Mouse (Mus musculus): ENCODE results near the gene Omt2b.

The Omt2b gene

DNA sequence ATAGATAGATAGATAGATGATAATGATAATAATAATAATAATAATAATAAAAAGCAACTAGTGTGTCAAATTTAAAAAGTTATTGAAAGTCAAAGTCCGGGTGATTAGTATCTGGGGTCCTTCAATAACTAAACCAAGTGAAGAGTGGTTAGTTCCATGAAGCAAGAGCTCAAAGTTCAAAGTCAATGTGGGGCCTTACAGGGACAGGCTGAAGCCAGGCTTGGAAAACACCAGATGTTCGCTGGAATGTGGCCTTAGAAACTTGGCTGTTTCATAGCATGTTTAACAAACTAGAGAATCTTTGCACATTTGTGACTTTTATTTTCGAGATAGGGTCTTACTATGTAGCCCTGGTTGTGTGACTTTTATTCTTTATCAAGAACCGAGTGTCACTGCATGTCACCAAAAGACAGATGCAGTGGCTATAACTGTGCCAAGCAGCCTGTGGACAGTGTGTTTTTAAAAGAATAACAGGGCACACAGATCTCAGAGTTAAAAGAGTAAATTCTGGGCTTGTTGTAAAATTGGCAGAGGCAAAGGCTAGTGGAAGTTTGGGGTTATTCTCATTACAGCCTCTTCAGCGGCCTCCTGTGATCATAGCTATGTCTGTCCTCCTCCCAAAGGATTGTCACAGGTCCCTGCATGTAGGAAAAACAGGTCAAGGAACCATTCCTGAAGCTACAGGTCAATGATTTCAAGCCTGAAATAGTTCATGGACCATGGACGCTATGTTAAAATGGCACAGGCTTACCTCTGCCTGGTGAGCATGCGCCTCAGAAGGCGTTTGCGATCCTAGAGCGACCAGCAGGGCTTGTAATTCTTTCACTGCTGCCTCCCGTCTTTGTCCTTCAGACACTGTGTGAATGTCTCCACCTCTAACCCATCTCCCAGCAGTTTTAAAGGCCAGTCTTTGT is 27.5 kb downstream of the Omt2b start:
- WGBS = 86% methylated on average over 11 of the region's 11 CpGs

DNA sequence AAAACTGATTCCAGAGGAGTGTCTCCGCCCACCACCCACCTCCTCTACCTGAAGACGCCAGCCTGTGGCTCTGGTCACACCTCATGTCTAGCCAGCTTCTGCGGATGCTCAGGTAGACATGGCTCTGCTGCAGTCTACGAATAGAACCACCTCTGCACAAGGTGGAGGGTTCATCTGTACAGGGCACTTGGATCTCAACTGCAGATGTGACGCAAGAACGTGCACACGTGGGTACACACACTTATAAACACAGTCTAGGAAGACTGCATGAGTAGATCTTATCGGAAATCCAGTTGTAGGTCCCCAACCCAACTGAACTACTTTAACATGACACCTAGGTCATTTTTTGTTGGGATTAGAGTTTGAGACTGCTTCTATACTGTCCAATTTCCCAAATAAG is 28.2 kb downstream of the Omt2b start, which contains the start of gene Gsta2:
TSS of gene Gsta2 (minus strand) at position 178 of the 400 bp plus-strand sequence.
- 88% methylated on average over 8 of the region's 8 CpGs for WGBS

DNA sequence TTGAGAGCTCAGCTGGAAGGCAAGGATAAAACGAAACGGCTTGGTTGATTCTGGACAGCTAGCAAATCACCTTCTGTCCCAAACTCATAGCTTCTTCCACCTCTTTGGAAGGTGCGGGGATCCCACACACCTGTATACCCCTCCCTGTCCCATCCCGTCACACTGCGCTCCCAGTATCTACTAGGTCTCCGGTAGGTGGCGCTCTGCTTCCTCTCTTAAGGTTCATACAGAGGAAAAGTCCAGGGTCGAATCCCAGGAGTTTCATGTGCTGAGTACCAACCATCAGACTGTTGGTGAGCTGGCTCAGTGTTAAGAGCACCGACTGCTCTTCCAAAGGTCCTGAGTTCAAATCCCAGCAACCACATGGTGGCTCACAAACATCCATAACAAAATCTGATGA is 30.7 kb downstream of the Omt2b start:
- WGBS = 20% methylated on average over 9 of the region's 9 CpGs

DNA sequence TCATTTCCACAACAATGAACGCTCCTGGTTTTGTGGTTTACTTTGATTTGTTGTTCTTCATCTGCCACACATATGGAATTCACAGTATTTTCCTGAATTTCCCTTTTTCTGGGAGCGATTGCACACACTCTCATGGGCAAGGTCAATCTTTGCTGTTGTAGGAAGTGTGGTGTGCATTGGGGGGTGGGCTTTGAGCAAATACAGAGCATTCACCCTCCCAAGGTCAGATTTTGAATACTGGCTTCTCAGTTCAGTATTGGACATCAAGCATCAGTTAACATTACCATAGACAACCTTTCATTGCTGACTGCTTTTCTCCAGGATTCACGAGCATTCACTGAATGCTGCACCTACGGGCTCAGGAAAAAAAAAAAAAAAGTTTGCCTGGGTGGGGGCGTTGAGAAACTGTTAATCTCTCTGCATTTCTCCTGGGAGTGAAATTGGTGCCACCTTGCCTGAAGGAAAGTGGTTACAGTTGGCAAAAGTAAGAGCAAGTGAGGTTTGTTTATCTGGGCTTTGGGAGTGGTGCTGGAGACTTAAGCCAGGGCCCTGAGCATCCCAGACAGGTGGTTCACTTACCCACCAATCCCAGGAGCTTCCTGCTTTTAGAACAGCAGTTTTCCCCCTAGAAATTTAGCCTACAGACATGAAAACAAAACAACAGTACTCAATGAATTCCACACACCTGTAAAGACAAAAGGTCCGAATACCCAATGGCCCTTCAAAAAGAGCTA is 32.5 kb downstream of the Omt2b start:
- WGBS = 85% methylated on average over 6 of the region's 6 CpGs

DNA sequence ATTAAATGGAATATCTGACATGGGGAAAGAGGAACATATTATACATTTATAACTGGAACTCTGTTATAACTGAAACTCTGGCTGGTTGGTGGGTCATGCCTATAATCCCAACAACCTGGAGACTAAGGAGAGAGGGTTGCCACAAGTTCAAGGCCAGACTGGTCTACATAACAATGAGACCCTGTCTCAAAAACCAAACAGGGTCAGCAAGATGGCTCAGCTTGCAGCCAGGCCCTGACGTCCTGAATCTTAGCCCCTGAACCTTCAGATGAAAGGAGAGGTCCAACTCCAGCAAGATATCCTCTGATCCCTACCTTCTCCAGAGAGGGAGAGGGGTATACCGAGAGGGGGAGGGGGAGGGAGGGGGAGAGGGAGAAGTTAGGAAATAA is 33.1 kb downstream of the Omt2b start:
- WGBS = 58% methylated on average over 2 of the region's 2 CpGs

- 53% methylated on average over 6 of the region's 6 CpGs for WGBS
Measured at GRCm38 (mm10) chr9:78363374-78363773, 36.0 kb downstream of the Omt2b start.

DNA sequence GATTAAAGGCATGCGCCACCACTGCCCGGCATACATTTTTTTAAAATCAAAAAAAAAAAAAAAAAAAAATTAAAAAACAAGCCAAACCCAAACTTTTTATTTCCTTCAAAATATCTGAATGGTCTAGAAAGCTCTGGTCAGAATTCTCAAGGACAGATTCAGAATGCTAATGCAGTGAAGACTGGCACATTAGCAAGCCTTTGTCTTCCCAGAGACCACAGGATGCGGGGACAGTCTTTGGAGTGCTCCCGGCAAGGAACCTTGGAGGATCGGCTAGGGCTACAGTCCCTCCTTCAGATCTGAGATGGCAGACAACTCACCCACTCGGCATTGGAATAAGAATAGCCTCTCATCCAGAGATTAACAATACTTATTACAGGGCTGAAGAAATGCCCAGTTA is 37.3 kb downstream of the Omt2b start:
- WGBS = 93% methylated on average over 6 of the region's 6 CpGs

DNA sequence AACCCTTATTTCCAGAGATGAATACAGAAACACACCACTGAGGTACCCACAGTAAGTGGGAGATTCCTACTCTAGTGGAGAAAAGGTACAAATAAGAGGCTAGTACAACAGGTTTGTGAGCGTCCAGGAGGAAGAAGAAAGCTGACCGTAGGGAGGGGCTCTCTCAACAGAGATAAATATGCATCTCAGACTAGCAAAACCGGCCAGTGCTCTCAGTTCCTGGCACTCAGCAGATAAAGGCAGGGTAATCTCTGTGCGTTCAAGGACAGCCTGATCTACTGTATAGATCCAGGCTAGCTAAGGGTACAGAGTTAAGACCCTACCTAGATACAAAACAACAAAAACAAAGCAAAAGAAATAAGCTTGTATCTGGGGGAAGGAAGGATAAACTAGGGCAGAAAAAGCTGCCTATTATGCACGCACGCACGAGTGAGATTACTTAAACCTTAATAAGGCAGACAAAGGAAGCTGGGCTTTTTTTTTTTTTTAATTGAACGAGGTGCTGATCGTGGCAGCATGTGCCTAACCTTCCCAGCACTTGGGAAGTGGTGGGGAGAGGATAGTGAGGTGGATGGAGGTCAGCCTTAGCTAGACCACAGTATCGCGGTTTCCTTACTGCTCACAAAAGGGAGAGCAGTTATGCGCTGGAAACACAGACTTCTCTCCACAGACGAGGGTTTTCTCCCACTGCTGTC is 38.6 kb downstream of the Omt2b start:
- 75% methylated on average over 13 of the region's 13 CpGs for WGBS

DNA sequence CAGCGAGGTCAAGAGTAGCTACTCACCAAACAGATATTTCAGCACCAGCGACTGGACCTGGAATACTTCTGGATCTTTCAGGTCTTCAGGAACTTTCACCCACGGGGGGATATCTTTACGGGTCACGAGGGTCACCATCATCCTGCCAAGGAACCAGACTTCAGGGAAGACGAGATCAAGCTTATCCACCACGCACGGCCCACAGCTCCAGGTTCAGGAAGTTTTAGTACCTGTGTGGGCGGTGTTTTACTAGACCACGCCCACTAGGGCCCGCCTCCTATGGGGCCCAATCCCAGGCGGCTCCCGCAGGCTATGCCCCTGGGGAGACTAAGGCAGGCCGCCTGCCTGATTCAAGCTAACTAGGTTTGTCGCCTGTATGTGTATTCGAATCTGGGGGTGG is 40.6 kb downstream of the Omt2b start, which contains the start of gene Dppa5a:
TSS of gene Dppa5a (minus strand) at position 219 of the 400 bp plus-strand sequence.
- WGBS = 93% methylated on average over 16 of the region's 16 CpGs

GRCm38 (mm10) chr9:78368671-78369293 is 41.4 kb downstream of the Omt2b start:
- WGBS = 72% methylated on average over 3 of the region's 3 CpGs

GRCm38 (mm10) chr9:78369349-78369748 is 42.0 kb downstream of the Omt2b start:
- WGBS = 98% methylated on average over 2 of the region's 2 CpGs

DNA sequence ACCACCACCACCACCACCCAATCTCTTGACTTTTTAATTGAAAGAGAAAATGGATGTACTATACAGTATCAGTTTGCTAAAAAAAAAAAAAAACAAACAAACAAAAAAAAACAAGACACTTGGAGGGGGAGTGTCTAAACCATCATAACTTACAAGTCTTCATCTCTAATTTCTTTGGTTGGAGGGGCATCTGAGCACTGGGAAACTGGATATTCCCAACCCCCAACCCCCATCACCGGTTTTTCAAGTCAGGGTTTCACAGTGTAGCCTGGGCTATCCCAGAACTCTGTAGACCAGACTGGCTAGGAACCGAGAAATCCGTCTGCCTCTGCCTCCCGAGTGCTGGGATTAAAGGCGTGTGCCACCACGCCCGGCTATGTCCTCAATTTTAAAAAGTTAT is 42.4 kb downstream of the Omt2b start:
- 95% methylated on average over 7 of the region's 7 CpGs for WGBS

DNA sequence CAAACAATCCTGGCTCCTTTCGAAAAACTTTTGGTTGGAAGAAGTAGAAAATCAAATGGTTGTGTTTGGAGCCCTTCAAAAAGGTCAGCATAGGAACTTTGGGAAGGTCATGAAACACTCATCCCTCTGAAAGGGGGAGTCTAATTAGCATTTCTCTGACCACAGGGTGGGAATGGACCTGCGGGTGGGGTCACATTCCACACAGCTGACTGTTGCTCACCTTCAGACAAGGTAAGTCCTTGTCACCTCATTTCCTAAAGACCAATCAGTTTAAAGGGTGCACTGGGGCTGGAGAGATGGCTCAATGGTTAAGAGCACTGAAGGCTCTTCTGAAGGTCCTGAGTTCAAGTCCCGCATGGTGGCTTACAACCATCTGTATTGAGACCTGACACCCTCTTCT is 44.1 kb downstream of the Omt2b start:
- 94% methylated on average over 3 of the region's 3 CpGs for WGBS

DNA sequence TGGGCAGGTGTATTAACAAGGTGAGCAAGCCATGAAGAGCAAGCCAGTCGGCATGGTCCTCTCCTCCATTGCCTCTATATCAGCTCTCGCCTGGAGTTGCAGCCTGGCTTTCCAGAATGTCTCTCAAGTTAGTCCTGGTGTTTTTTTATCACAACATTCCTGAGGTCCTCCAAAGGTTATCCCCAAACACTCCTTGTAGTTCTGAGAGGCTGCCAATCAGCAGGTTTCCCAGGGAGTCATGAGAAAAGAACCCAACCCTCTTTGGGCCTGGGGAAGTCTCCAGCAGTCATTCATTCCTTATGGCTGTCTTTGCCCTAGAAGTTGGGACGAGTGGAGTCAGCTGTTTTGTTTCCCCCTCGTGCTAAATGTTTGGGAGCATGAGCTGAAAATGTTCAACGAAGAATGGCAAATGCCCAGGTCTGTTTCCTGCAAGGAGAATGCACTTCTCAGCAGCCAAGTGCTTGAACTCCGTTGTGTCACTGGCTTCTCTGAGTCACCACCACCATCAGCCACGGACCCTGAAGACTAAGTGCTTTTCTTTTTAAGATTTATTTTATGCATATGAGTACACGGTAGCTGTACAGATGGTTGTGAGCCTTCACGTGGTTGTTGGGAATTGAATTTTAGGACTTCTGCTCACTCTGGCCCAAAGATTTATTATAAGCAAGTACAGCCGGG is 45.6 kb downstream of the Omt2b start:
- 71% methylated on average over 10 of the region's 10 CpGs for whole genome bisulfite sequencing

- 75% methylated on average over 5 of the region's 5 CpGs for WGBS
Measured at GRCm38 (mm10) chr9:78374397-78374796, 47.0 kb downstream of the Omt2b start.

GRCm38 (mm10) chr9:78374885-78375389 is 47.5 kb downstream of the Omt2b start:
- 74% methylated on average over 1 of the region's 1 CpGs for WGBS

- 88% methylated on average over 4 of the region's 4 CpGs for WGBS
Measured at GRCm38 (mm10) chr9:78375486-78375885, 48.1 kb downstream of the Omt2b start.

GRCm38 (mm10) chr9:78377546-78377945 is 50.2 kb downstream of the Omt2b start:
- WGBS = 39% methylated on average over 8 of the region's 8 CpGs

DNA sequence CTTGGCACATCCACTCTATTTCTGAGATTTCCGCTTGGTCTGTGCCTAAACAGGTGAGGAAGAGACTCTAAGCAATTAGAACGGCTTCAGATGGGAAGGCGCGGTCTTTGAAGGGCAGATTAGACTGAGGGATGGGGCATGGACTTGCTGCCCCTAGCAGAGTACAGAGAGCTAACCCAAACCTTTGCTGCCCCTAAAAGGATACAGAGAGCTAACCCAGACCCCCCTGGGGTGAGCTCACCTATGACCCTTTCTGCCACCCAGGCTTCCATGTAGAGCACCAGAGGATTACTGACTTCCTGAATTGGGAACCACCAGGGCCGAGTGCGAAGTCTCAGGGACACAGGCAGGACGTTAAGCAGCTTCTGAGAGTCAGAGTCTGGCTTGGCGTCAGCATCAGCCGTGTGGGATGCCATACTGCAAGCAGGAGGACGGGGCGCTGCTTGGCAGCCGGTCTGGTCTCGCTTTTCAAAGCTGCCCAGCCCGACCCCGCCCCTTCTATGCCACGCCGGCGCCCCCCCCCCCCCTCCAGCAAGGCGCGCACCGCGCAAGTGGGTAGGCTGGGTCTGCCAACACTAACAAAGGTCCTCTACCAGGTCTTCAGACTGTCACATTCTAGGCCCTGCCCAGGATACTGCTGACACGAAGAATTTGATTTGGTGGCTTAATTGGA is 50.9 kb downstream of the Omt2b start, which contains the start of gene Ooep:
TSS of gene Ooep (minus strand) at position 613 of the 673 bp plus-strand sequence.
- 6% methylated on average over 23 of the region's 23 CpGs for WGBS
